Mouse (Mus musculus) ES-Bruce4 (cell line): Measurements from ENCODE around the gene Diras2. TPM values are rescaled to one million over a fixed set of nuclear protein-coding genes. Genes with fewer than 3 reads are reported as not detected.
A peak's percentile ranks its signal among the peaks of the same experiment; 100 is the strongest.

Source experiments
- H3K27ac ChIP-seq: 2 replicates; pipeline ENCODE4 v1.5.1; 2012; ENCODE audit warnings: low read length, inconsistent platforms; ENCODE audit not compliant: insufficient read depth
- H3K27me3 ChIP-seq: 2 replicates; pipeline ENCODE4 v1.6.1; 2012; ENCODE audit warnings: mild to moderate bottlenecking, low read length, inconsistent platforms; ENCODE audit not compliant: control insufficient read depth, poor library complexity, insufficient read depth, severe bottlenecking
- H3K36me3 ChIP-seq: 2 replicates; pipeline ENCODE4 v1.6.1; 2012; ENCODE audit warnings: inconsistent platforms, mild to moderate bottlenecking, low read length, moderate library complexity; ENCODE audit not compliant: control insufficient read depth, poor library complexity, insufficient read depth, severe bottlenecking
- H3K4me1 ChIP-seq: one replicate; pipeline ENCODE4 v1.8.1; 2011; ENCODE audit warnings: low read length; ENCODE audit not compliant: control insufficient read depth, insufficient read depth
- H3K4me3 ChIP-seq: 2 replicates; pipeline ENCODE4 v1.5.1; 2011; ENCODE audit warnings: low read depth, mild to moderate bottlenecking, low read length
- H3K9ac ChIP-seq: 2 replicates; pipeline ENCODE4 v1.6.1; 2012; ENCODE audit warnings: low read depth, mild to moderate bottlenecking, inconsistent platforms; ENCODE audit not compliant: poor library complexity, severe bottlenecking
- H3K9me3 ChIP-seq: replicated peaks from 2 replicates; pipeline ENCODE4 v1.6.1; 2012; ENCODE audit warnings: mild to moderate bottlenecking, low read length, inconsistent platforms; ENCODE audit not compliant: control insufficient read depth, poor library complexity, insufficient read depth, severe bottlenecking
- CTCF ChIP-seq: IDR thresholded peaks from one replicate; pipeline ENCODE4 v1.8.1; 2011; ENCODE audit warnings: low read depth, low read length
- EP300 ChIP-seq: IDR thresholded peaks from 2 replicates; pipeline ENCODE4 v1.6.1; 2011; ENCODE audit warnings: low read depth, low read length; ENCODE audit not compliant: insufficient read depth
- POLR2A ChIP-seq: IDR thresholded peaks from one replicate; pipeline ENCODE4 v1.8.1; 2011; ENCODE audit warnings: low read length; ENCODE audit not compliant: insufficient read depth
- polyA plus RNA-seq: library from polyadenylated mRNA; stranded (reverse); fragments of >200 nt; gene quantifications from 2 replicates; pipeline ENCODE4 v1.2.4, GENCODE M21; 2011; ENCODE audit warnings: low read depth; ENCODE audit not compliant: missing spikeins, insufficient read depth, insufficient read length

The Diras2 gene
- polyA plus RNA-seq, 1 experiment, result 0.21 TPM

GRCm38 (mm10) chr13:52533644-52534043 is 2.6 kb upstream of the Diras2 start:
- H3K9me3 ChIP-seq, result no peaks in the 10 kb centered on the region
- TF ChIP-seq POLR2A (no peak), EP300 (no peak), CTCF (no peak)

GRCm38 (mm10) chr13:52530008-52530945 is 802 bp downstream of the Diras2 start:
- Histone ChIP-seq H3K4me3 (peak overlapping the region; percentile 61), H3K4me1 (no peaks in the 10 kb centered on the region), H3K9ac (peak overlapping the region; percentile 28), H3K36me3 (no peaks in the 10 kb centered on the region), H3K27ac (no peak overlapping the region), H3K27me3 (no peaks in the 10 kb centered on the region), H3K9me3 (no peaks in the 10 kb centered on the region)
- peak; percentile 45 for TF ChIP-seq CTCF
- TF ChIP-seq EP300, result 0 out of 2 replicates have a peak, but pooled peaks have one; percentile 15
- TF ChIP-seq POLR2A, result no peak

More at GRCm38 (mm10) chr13:52533644-52534043, 2.6 kb upstream of the Diras2 start:
- no peaks in the 10 kb centered on the region for H3K4me1 ChIP-seq
- H3K9ac ChIP-seq, result no peak overlapping the region
- no peak overlapping the region for H3K27ac ChIP-seq
- H3K36me3 ChIP-seq, result no peaks in the 10 kb centered on the region
- H3K4me3 ChIP-seq, result no peak overlapping the region
- no peaks in the 10 kb centered on the region for H3K27me3 ChIP-seq

GRCm38 (mm10) chr13:52529188-52529972 is 1.7 kb downstream of the Diras2 start:
- H3K36me3 ChIP-seq, result no peaks in the 10 kb centered on the region
- H3K27me3 ChIP-seq, result no peaks in the 10 kb centered on the region
- H3K9ac ChIP-seq, result no peak overlapping the region
- no peaks in the 10 kb centered on the region for H3K9me3 ChIP-seq
- TF ChIP-seq CTCF, result no peak
- TF ChIP-seq POLR2A, result no peak
- H3K27ac ChIP-seq, result no peak overlapping the region
- no peaks in the 10 kb centered on the region for H3K4me1 ChIP-seq
- no peak overlapping the region for H3K4me3 ChIP-seq

- H3K27me3 ChIP-seq, result no peaks in the 10 kb centered on the region
- H3K4me3 ChIP-seq, result no peak overlapping the region
- no peak for TF ChIP-seq POLR2A
- TF ChIP-seq EP300, result no peak
- TF ChIP-seq CTCF, result no peak
- no peak overlapping the region for H3K9ac ChIP-seq
- H3K36me3 ChIP-seq, result no peaks in the 10 kb centered on the region
- no peaks in the 10 kb centered on the region for H3K4me1 ChIP-seq
- H3K27ac ChIP-seq, result no peak overlapping the region
- H3K9me3 ChIP-seq, result no peaks in the 10 kb centered on the region
These were observed 2.3 kb downstream of the Diras2 start for GRCm38 (mm10) chr13:52528786-52529185.

GRCm38 (mm10) chr13:52528281-52528680 is 2.8 kb downstream of the Diras2 start:
- TF ChIP-seq CTCF, result no peak
- no peak for TF ChIP-seq POLR2A
- no peak for TF ChIP-seq EP300
- no peaks in the 10 kb centered on the region for H3K36me3 ChIP-seq
- no peaks in the 10 kb centered on the region for H3K27me3 ChIP-seq
- no peak overlapping the region for H3K27ac ChIP-seq
- no peak overlapping the region for H3K4me3 ChIP-seq
- no peak overlapping the region for H3K9ac ChIP-seq
- H3K4me1 ChIP-seq, result no peaks in the 10 kb centered on the region
- H3K9me3 ChIP-seq, result no peaks in the 10 kb centered on the region
